Mouse (Mus musculus) frontal cortex, postnatal 14 days (tissue): Measurements from ENCODE around the gene Dnaic1.
A peak's percentile ranks its signal among the peaks of the same experiment; 100 is the strongest.

Experiments used
- DNase-seq, 2 experiments: peaks; one replicate each; pipeline ENCODE4 v3.0.0; 2022; ENCODE audit warnings: low spot score in 2 of 2

The Dnaic1 gene

DNA sequence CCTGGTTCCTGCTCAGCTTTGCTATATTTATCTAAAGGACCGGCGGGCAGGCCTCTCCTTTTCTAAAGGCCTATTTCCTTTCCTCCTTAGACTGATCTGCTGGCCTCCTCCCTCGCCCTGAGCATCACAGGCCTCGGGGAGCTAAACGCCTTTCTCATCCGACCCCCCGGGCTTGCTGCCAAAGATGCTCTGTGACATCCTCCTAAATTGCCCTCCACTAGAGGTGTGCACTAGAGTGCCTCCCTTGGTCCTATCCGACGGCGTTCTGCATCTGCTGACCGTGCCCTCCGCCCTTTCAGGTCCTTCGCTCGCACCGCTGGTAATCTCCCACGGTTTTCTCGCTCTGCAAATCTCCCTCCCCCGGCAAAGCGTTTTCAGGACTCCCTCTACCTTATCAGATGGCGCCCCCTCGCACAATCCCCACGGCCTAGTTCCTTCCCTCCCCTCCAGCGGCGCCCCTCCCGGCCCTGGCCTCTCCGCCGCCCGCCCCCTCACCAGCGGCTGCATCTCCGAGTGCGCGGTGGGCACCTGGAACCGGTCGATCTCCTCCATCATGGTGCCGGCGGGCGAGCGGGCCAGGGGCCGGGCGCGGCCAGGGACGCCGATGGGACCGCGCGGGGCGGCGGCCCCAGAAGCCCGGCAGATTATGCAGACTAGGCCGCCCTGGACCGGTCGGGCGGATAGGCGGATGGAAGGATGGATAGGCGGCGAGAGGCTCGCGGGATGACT is 729 bp upstream of the Dnaic1 start:
- peak; percentile 51 to 54 for DNase-seq

DNA sequence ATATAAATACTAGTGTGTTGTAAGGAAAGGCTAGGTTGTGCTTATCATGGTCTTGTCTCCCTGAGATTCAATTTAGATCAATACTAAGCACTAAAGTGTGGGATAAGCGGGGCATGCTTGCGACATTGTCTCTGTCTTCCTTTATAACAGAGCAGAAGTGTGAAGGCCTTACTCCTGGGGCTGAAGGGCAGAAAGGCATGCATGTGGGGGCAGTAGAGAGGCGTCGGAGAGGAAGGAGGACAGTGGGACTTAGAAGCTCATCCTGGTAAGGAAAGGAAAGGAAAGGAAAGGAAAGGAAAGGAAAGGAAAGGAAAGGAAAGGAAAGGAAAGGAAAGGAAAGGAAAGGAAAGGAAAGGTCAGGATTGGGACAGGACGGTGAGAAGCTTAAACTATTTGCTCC is 1.9 kb downstream of the Dnaic1 start:
- no peak for DNase-seq

DNA sequence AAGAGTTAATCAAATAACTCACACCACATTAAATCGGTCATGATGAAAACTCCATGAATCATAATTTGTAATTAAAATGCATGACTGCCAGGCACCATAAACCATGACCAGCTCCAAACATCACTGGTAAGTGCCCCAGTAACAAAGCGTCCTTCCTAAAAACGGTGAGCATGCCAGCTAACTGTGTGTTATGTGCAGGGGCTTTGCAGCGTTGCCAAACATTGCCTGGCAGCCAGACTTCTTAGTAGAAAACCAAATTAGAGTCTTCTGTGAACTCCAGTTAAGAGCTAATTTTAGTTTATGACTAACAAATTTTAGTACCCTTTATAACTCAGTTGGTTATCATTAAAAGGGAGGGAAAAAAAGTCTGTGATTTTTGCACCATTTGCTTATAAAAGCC is 3.9 kb downstream of the Dnaic1 start:
- DNase-seq, result no peak

GRCm38 (mm10) chr4:41575914-41576313 is 6.3 kb downstream of the Dnaic1 start:
- DNase-seq, result no peak

GRCm38 (mm10) chr4:41583353-41583752 is 13.8 kb downstream of the Dnaic1 start:
- DNase-seq, result no peak

GRCm38 (mm10) chr4:41602818-41603217 is 33.2 kb downstream of the Dnaic1 start:
- DNase-seq, result no peak

GRCm38 (mm10) chr4:41604476-41605396 is 35.2 kb downstream of the Dnaic1 start:
- DNase-seq, result no peak

DNA sequence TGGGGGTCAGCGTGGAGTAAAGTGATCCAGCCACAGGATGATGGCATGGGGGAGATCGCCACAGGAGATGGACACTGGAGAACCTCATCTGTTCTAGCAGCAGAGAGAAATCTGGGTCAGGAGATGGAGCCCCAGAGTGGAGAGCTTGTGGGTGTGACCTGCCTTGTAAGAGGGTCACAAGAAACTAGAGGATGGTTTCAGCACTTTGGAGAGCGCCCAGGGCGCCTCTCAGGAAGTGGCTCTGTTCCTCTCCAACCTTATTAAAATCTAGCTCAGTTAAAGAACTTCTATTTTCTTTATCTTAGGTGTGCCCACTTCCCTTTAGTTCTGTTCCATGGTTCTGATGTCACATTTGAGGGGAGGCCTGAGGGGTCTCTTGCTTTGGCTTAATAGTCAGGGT is 37.2 kb downstream of the Dnaic1 start:
- DNase-seq, result no peak

DNA sequence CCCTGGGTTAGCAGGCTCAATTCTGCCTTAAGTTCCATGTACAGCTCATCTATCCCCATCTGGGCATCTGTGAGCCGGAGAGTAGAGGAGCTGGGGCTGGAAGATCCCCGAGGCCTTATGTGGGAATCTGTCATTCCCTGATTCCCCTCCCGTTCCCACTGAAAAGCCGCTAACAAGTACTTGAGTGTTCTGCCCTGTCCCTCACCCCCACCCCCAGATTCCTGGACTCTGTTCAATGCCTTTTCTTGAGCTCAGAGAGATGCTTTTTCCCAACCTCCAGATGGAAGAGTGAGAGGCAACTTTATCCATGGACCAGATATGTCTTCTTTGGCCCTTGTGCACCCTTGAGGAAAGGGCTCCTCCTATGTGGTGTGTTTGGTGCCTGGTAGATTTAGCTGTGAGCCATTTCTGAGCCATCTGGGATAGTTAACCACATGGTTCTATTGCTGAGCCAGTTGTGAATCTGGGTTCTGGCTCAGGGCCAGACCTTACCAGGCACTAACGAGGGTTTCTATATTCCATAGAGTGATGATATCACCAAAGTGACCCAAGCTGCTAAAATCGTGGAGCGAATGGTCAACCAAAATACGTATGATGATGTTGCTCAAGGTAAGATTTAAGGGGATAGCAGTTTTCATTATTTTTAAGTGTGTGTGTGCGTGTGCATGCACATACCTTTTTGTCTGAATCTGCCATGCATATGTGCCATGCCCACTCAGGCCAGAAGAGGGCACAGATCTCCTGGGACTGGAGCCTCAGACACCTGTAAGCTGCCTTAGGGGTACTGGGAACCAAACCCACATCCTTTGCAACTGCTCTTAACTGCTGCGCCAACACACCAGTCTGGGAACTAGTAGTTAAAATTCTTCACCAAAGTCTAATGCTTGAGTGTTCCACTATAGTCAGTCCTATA is 40.4 kb downstream of the Dnaic1 start:
- no peak for DNase-seq

- DNase-seq, result no peak
Measured at GRCm38 (mm10) chr4:41610594-41610980, 41.0 kb downstream of the Dnaic1 start.

GRCm38 (mm10) chr4:41612166-41612565 is 42.6 kb downstream of the Dnaic1 start:
- DNase-seq, result no peak

DNA sequence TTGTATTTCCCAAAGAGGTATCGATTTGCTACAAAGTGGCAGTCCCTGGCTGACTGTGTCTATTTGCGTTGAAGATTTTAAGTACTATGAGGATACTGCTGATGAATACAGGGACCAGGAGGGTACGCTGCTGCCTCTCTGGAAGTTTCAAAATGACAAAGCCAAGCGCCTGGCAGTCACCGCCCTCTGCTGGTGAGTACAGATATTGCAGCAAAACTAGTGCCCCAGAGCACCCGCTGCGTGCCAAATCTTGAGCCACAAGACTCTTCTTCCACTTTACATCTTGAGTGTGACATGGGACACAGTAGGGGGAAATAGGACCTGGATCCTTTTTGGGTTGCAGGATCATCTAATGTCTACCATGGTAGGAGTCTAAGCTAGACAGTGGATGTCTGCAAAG is 44.6 kb downstream of the Dnaic1 start:
- peak; percentile 71 to 84 for DNase-seq

DNA sequence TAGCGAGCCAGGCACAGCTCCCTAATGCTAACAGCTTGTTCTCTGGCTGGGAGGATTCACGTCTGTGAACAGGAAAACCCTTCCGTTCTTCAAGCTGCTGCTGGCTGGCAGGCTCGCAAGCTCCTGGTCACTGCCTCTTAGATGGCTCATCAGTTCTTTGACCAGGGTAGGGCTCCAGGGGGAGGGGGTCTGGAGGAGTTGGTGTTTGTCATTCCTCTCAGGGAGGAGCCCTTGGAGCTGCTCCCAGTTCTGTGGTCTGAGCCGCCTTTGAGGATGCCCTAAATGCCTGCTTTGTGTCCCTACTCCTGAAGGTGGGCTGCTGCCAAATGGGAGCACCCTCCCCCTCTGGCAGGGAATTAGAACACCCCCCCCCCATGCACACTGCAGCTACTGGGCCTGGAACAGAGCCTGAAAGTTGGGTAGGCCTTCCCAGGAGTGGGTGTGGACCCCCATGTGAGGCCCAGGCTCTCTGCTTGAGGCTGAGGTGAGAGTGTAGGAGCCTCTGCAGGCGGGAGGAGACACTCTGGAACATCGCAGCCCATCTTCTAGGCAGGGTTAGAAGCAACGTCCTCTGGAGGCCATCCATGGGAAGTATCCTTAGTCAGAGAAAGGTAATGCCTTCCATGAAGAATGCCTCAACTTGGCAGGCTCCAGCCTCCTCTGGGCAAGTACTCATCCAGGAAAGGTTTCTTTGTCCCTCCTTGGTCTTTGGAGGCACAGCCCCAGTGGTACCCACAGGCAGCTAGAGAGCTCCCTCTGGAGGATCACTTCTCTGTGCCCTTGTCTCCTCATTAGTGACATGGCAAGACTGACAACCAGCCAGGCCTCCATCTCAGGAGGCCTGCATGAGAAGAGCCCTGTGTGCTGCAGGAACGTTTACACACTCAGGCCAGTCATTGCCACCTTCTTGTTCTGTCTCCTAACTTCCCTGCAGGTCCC is 46.4 kb downstream of the Dnaic1 start:
- DNase-seq, result peak; percentile 62 to 84

- DNase-seq, result no peak
Measured at GRCm38 (mm10) chr4:41618916-41619746, 49.6 kb downstream of the Dnaic1 start.

- DNase-seq, result no peak
Measured at GRCm38 (mm10) chr4:41622071-41622470, 52.5 kb downstream of the Dnaic1 start.

DNA sequence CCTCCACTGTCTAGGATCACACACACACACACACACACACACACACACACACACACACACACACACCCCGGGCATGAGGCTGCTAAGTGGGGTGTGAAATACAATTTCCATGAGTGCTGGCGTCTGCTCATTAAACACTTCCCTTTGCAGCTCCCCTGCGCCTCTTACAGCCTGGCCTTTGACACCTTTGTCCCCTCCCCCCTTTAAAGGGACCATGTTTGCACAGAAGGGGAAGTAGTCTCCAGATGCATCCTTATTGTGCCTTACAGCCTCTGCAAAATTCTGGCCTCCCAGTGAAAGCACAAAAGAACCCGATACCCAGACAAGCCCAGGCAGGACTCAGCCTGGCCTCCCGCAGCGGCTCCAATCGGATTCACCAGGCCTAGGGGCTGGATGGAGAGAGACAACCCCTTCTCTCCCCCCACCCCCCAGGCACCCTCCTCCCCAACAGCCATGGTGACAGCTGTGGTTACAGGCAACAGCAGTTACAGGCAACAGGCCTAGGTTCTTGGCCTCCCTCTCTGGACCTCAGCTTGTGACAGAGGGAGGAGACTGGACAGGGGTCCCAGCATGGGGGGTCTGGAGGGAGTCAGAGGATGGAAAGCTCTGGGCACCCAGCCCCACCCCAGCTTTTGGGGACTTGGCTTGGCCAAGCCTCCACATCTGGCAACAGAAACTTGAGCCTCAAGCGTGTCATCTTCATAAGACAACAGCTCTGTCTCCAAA is 58.8 kb downstream of the Dnaic1 start:
- DNase-seq, result no peak

DNA sequence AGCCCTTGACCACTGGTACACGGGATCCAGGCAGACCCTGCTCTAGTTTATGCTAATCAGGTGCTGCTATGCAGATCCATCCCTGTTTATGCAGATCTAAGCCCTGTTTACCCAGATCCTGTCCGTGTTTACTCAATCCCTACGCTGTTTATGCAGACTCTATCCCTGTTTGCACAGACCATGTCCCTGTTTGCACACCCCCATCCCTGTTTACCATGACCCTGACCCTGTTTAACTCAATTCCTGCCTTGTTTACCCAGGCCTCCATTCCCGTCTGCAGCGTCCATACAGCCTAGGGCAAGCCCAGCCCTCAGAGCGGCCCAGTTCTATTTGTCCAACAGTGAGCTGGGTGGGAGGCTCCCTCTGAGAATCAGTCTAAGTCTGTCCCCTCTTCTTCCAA is 60.6 kb downstream of the Dnaic1 start:
- DNase-seq, result no peak

DNA sequence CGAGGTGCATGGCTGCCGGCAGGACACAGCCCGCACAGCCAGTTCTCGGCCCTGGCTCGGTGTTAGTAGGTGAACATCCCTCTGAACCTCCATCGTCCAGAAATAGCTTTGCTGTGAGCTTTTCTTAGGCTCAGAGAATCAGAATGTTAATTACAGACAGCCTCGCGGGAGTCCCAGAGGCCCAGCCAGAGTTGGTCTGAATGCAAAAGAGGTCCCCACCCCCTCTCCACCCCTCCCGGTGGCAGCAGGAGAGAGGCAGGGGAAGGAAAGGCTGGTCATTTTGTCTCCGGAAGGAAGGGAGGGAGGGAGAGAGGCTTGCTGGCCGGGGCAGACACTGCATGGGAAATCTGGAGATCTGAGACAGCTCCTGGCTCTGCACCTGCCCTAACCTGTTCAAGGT is 61.8 kb downstream of the Dnaic1 start:
- peak in 1 of 2 experiments; percentile 54 for DNase-seq

DNA sequence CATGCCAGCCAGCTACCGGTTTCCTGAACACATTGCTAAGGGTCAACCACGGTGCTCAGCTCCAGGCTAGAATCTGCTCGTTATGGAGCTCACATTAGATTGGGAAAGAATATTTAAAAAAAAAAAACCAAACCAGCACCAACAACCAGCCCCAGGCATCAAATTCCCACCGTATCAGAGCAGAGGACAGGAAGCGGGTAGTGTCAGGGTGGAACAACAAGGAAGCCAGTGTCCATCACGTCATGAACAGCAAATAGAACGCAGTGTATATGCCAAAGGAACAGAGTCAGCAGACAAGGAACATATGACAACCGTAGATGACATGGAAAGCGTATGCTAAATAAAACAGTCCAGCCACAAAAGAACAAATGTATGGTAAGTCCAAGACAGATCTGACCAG is 63.4 kb downstream of the Dnaic1 start:
- DNase-seq, result no peak
